Mouse (Mus musculus) embryonic fibroblast, embryonic 13.5 days (primary cell): ENCODE measurements around the gene Zfyve28. TPM values are rescaled to one million over a fixed set of nuclear protein-coding genes. Genes with fewer than 3 reads are reported as not detected.
A peak's percentile ranks its signal among the peaks of the same experiment; 100 is the strongest.

Experiments used
- H3K27ac ChIP-seq: 2 replicates; pipeline ENCODE4 v1.5.1; 2012; ENCODE audit warnings: low read length, control low read depth, inconsistent platforms; ENCODE audit not compliant: insufficient read depth
- H3K4me1 ChIP-seq: 2 replicates; pipeline ENCODE4 v1.6.1; 2011; ENCODE audit warnings: low read length; ENCODE audit not compliant: control insufficient read depth, insufficient read depth
- H3K4me3 ChIP-seq: 2 replicates; pipeline ENCODE4 v1.5.1; 2011; ENCODE audit warnings: mild to moderate bottlenecking, control low read depth, low read length; ENCODE audit not compliant: insufficient read depth
- CTCF ChIP-seq: IDR thresholded peaks from 2 replicates; pipeline ENCODE4 v1.5.1; 2011; ENCODE audit warnings: mild to moderate bottlenecking, control low read depth, low read length, moderate library complexity, borderline replicate concordance; ENCODE audit not compliant: insufficient read depth
- POLR2A ChIP-seq: IDR thresholded peaks from 2 replicates; pipeline ENCODE4 v1.6.1; 2011; ENCODE audit warnings: low read depth, mild to moderate bottlenecking, control low read depth, low read length, moderate library complexity
- polyA plus RNA-seq: library from polyadenylated mRNA; stranded (reverse); fragments of >200 nt; gene quantifications from 2 replicates; pipeline ENCODE4 v1.2.4, GENCODE M21; 2011; ENCODE audit warnings: low read depth; ENCODE audit not compliant: missing spikeins, insufficient read length

Zfyve28 gene
- polyA plus RNA-seq, 1 experiment: 1.0 TPM

DNA sequence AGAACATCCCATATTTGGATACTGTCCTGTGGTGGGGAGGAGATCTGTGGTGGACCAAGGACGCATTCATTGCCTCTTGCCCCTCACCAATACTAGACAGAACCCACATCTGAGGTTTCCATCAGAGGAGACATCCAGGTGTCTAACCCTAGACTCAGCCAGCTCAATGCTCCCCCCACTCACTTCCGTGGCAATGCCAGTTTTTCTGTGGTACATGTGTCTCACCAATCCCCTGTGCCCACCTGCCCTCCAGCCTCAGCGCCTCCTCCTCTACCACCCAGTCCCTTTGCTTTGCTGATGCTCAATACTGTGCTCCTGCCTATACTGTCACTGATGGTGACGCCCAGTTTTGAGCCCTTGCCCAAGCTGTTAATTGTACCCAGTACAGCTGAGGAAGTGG is 33.0 kb upstream of the Zfyve28 start:
- TF ChIP-seq POLR2A (no peak), CTCF (no peak)
- Histone ChIP-seq H3K4me3 (no peak overlapping the region), H3K4me1 (no peaks in the 10 kb centered on the region), H3K27ac (no peak overlapping the region)

DNA sequence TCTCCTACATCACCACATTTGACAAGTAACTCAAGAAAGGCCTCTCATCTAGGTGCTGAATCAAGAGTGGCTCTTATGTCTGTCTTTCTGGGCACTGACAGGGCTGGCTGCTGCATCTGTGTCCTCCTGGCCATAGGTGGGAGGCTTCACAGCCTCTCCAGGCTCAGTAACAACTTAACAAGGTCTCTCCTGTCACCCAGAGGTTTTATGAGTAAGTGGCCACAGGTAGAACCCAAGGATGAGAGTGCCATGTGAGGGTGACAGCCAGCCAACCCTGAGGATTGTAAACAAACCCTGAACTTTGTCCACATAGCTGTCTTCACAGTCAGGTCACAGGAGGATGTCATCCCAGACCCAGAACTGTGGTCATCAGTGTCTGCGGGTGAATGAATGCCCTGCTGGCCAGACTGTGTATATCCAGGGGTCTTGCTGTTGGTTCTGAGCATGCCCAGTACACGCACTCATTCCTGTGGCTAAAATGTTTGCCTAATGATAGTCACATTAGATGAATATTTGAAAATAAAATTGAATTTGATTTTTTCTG is 31.3 kb upstream of the Zfyve28 start:
- H3K4me1 ChIP-seq: no peaks in the 10 kb centered on the region
- H3K4me3 ChIP-seq: no peak overlapping the region
- H3K27ac ChIP-seq: no peak overlapping the region
- no peak for TF ChIP-seq POLR2A

GRCm38 (mm10) chr5:34309016-34309415 is 20.8 kb upstream of the Zfyve28 start:
- Histone ChIP-seq H3K27ac (no peak overlapping the region), H3K4me3 (no peak overlapping the region), H3K4me1 (no peaks in the 10 kb centered on the region)
- TF ChIP-seq POLR2A: no peak

- TF ChIP-seq CTCF (no peak), POLR2A (no peak)
- Histone ChIP-seq H3K4me3 (no peak overlapping the region), H3K27ac (no peak overlapping the region), H3K4me1 (no peaks in the 10 kb centered on the region)
Measured at GRCm38 (mm10) chr5:34302377-34302776, 14.1 kb upstream of the Zfyve28 start.

DNA sequence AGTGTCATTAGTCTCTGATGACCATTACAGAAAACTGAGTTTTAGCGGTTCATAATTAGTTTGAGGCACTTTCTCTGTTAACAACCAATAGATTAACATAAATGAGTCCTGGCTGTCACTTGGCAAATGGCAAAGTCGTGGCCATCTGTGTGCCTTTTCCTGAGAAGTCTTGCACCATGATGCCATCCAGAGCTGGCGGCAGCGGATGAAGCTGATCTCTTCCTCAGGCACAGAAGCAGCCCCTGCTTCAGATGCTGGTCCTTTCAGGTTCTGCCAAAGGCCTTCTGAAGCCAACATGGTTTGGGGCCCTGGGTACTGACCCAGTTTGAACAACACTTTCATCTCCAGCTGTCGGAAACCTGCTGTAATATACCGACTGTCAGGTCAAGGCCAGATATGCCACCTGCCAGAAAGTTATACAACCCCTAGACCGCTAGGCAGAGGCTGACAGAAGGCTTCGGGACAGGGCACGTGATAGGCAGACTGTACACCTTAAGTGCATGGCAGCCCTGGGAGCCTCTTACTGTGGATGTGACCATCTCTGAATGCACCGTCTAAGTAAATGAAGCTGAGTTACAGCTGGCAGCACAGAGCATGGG is 10.8 kb upstream of the Zfyve28 start:
- TF ChIP-seq CTCF (no peak), POLR2A (no peak)
- Histone ChIP-seq H3K4me1 (0 out of 2 replicates have a peak, but pooled peaks cover 5% of the 10 kb centered on the region), H3K4me3 (no peak overlapping the region), H3K27ac (no peak overlapping the region)

DNA sequence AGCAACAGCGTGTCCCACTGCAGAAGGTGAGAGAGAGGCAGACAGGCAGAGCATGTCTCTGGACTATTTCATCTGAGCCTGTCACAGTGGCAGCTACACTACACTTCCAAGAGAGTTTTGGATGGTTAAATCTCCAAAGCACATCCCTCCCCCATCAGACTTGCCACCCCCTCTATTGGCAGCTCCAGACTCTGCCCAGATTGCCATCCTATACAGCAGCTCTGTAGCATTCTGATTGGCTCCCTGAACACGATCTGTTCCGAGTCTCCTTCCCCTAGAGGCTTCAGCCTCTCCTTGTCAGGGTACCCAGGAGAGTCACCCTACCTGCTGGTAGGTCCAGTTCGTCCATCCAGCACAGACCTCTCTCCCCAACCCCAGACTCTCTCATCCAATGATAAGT is 9.8 kb upstream of the Zfyve28 start:
- H3K27ac ChIP-seq: no peak overlapping the region
- 0 out of 2 replicates have a peak, but pooled peaks cover 5% of the 10 kb centered on the region for H3K4me1 ChIP-seq
- TF ChIP-seq CTCF (no peak), POLR2A (no peak)
- no peak overlapping the region for H3K4me3 ChIP-seq

GRCm38 (mm10) chr5:34295141-34295540 is 6.9 kb upstream of the Zfyve28 start:
- no peak overlapping the region for H3K4me3 ChIP-seq
- 0 out of 2 replicates have a peak, but pooled peaks cover 5% of the 10 kb centered on the region for H3K4me1 ChIP-seq
- TF ChIP-seq POLR2A: no peak
- no peak for TF ChIP-seq CTCF
- H3K27ac ChIP-seq: peak overlapping the region; percentile 34; the same call in 1 of the 2 replicates

GRCm38 (mm10) chr5:34294696-34295095 is 6.4 kb upstream of the Zfyve28 start:
- no peak overlapping the region for H3K4me3 ChIP-seq
- H3K4me1 ChIP-seq: 0 out of 2 replicates have a peak, but pooled peaks cover 5% of the 10 kb centered on the region
- TF ChIP-seq CTCF (no peak), POLR2A (no peak)
- peak overlapping the region; percentile 34; the same call in 1 of the 2 replicates for H3K27ac ChIP-seq

GRCm38 (mm10) chr5:34293363-34293762 is 5.1 kb upstream of the Zfyve28 start:
- no peak for TF ChIP-seq POLR2A
- no peak for TF ChIP-seq CTCF

GRCm38 (mm10) chr5:34289286-34289685 is 1.0 kb upstream of the Zfyve28 start:
- TF ChIP-seq CTCF (no peak), POLR2A (no peak)
- Histone ChIP-seq H3K4me3 (no peak overlapping the region), H3K4me1 (no peaks in the 10 kb centered on the region), H3K27ac (no peak overlapping the region)

More at GRCm38 (mm10) chr5:34293363-34293762, 5.1 kb upstream of the Zfyve28 start:
- no peak overlapping the region for H3K27ac ChIP-seq
- H3K4me1 ChIP-seq: 0 out of 2 replicates have a peak, but pooled peaks cover 5% of the 10 kb centered on the region
- no peak overlapping the region for H3K4me3 ChIP-seq

DNA sequence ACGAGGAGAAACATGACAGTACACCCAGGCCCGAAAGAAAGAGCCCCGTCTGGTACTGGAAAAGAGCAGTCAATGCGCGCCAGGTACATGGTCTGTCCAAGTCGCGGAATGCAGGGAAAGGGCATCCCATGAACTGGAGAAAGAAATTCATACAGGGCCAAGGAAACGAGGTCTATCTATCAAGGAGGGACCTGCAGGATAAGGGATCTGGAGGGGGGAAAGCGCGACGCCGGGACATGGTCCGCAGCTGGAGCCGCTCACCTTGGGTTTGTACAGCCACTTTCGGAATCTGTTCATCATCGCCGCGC is 457 bp downstream of the Zfyve28 start:
- H3K4me1 ChIP-seq: no peaks in the 10 kb centered on the region
- H3K27ac ChIP-seq: no peak overlapping the region
- TF ChIP-seq POLR2A (no peak), CTCF (no peak)
- H3K4me3 ChIP-seq: peak overlapping the region; percentile 38
